Mouse (Mus musculus): ENCODE measurements around the gene Spink4. TPM values are rescaled to one million over a fixed set of nuclear protein-coding genes. Genes with fewer than 3 reads are reported as not detected.

Spink4 gene
- total and polyA plus RNA-seq, 3 experiments: 0.19 to 1.4 TPM; not detected in 1

DNA sequence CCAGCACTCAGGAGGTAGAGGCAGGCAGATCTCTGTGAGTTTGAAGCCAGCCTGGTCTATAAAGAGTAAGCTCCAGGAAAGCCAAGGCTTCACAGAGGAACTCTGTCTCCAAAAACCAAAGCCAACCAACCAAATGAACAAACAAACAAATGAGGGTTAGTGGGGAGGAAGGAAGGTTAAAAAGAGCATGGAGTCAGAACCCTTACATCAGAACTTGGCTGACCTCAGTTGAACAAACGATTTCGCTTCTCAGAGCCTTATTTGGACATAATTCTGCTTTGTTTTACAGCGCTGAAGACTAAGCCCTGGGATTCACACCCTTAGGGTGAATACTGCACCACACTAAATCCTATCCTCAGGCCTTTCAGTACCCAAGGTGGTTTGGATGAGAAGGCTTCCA, 47.7 kb upstream of the Spink4 start:
- no peak overlapping the region for H3K4me3 ChIP-seq (ENCODE audit: control insufficient read depth in 1 of 2, insufficient read depth in 1 of 2, low read depth in 2 of 2, low read length in 2 of 2)
- DNase-seq (ENCODE audit: low read depth, low spot score): no peak
- H3K27ac ChIP-seq (ENCODE audit: control insufficient read depth, low read depth, low read length): no peak overlapping the region
- no peaks in the 10 kb centered on the region for H3K79me2 ChIP-seq (ENCODE audit: control insufficient read depth, insufficient read depth, low read length, poor library complexity)
- H3K36me3 ChIP-seq (ENCODE audit: control insufficient read depth in 1 of 2, insufficient read depth in 2 of 2, low read length in 2 of 2): no peaks in the 10 kb centered on the region; a peak in 1 of 4 replicates
- TF ChIP-seq MEF2A (IDR thresholded peaks at IDR 0.05; ENCODE audit: extremely low read depth, insufficient replicate concordance, low read depth, low read length, poor library complexity, severe bottlenecking): no peak
- TF ChIP-seq MYB (IDR thresholded peaks at IDR 0.05; ENCODE audit: low read depth, low read length): no peak
- no peak for TF ChIP-seq NRF1 (IDR thresholded peaks at IDR 0.05; ENCODE audit: insufficient read depth, low read depth, low read length, poor library complexity, severe bottlenecking)
- TF ChIP-seq POLR2AphosphoS5 (IDR thresholded peaks at IDR 0.05; ENCODE audit: borderline replicate concordance, low read depth, low read length): no peak
- TF ChIP-seq SMC3 (IDR thresholded peaks at IDR 0.05; ENCODE audit: low read depth, low read length): no peak
- TF ChIP-seq TBP (IDR thresholded peaks at IDR 0.05; ENCODE audit: low read depth, low read length): no peak
- no peak for TF ChIP-seq CHD1 (IDR thresholded peaks at IDR 0.05; ENCODE audit: low read depth, low read length)
- TF ChIP-seq GABPA (IDR thresholded peaks at IDR 0.05; ENCODE audit: low read depth, low read length): no peak
- TF ChIP-seq BHLHE40 (IDR thresholded peaks at IDR 0.05; ENCODE audit: borderline replicate concordance, low read depth, low read length): no peak
- TF ChIP-seq MAX (IDR thresholded peaks at IDR 0.05; ENCODE audit: low read length): no peak
- no peak for TF ChIP-seq POLR2AphosphoS2 (IDR thresholded peaks at IDR 0.05; ENCODE audit: low read length)
- TF ChIP-seq ETS1 (IDR thresholded peaks at IDR 0.05; ENCODE audit: low read depth, low read length): no peak
- peaks cover 3 to 9% of the 10 kb centered on the region in 2 experiments for H3K4me1 ChIP-seq (ENCODE audit: control insufficient read depth in 1 of 2, insufficient read depth in 2 of 2, low read length in 2 of 2)
- H3K9ac ChIP-seq (ENCODE audit: control insufficient read depth, low read depth, low read length, poor library complexity, severe bottlenecking): no peak overlapping the region
- H3K27me3 ChIP-seq (ENCODE audit: control insufficient read depth in 1 of 2, insufficient read depth in 2 of 2, low read length in 2 of 2): no peaks in the 10 kb centered on the region
- H3K9me3 ChIP-seq (replicated peaks; ENCODE audit: insufficient read depth, low read length): no peaks in the 10 kb centered on the region

DNA sequence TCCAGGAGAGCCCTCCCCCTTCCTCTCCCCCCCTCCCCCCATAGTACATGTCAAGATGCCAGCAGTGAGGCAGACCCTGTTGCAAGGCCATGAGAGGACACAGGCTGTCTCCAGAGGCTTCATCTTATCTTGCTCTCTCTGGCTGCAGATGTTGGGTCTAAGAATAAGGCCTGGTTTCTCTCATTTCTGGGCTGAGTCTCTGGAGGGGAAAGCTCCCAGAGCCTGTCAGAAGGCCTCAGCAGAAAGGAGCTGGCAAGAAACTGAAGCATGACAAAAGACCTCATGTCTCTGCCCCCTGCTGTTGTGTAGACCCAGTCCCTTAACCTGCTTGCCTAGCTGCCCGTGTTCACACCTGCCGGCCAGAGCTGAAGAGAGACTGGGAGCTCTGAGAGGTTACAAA, 46.5 kb upstream of the Spink4 start:
- Histone ChIP-seq H3K27ac (ENCODE audit: control insufficient read depth, low read depth, low read length) (no peak overlapping the region), H3K4me1 (ENCODE audit: control insufficient read depth in 1 of 2, insufficient read depth in 2 of 2, low read length in 2 of 2) (peaks cover 3 to 18% of the 10 kb centered on the region in 2 experiments), H3K27me3 (ENCODE audit: control insufficient read depth in 1 of 2, insufficient read depth in 2 of 2, low read length in 2 of 2) (no peaks in the 10 kb centered on the region)

DNA sequence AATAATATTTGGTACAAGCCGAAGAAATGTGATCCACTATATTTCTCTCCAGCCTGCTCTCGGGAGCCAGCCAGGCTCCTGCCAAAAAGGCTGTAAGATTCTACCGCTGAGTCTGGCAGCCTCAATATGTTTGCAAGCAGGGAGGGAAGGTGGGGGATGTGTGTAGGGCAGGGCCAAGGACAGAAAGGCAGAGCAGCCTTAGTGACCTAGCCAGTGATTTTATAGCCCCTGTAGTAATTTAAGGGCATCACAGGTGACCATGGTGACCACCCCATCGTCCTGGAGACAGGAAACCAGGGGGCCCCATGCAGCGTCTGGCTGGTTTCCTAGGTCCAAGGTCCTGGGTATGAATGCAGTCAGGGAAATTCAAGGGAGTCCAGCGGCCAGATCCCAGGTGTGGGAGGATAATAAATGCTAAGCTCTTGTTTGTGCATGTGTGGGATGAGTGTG, 45.7 kb upstream of the Spink4 start:
- no peak overlapping the region for H3K9ac ChIP-seq (ENCODE audit: control insufficient read depth, low read depth, low read length, poor library complexity, severe bottlenecking)

More for the DNA sequence above, 46.5 kb upstream of the Spink4 start:
- peak; percentile 41 for DNase-seq (ENCODE audit: low read depth, low spot score)
- TF ChIP-seq EP300 (IDR thresholded peaks at IDR 0.05; ENCODE audit: low read depth in 1 of 2, low read length in 2 of 2) (peak in 1 of 2 experiments; percentile 14; a peak in 1 of 4 replicates), ELF1 (IDR thresholded peaks at IDR 0.05; ENCODE audit: low read depth, low read length) (no peak), ZKSCAN1 (IDR thresholded peaks at IDR 0.05; ENCODE audit: low read depth, low read length) (no peak)
- no peaks in the 10 kb centered on the region for H3K9me3 ChIP-seq (replicated peaks; ENCODE audit: insufficient read depth, low read length)
- peaks cover 0 to 6% of the 10 kb centered on the region in 2 experiments; a peak in 2 of 4 replicates for H3K36me3 ChIP-seq (ENCODE audit: control insufficient read depth in 1 of 2, insufficient read depth in 2 of 2, low read length in 2 of 2)
- H3K4me3 ChIP-seq (ENCODE audit: control insufficient read depth in 1 of 2, insufficient read depth in 1 of 2, low read depth in 2 of 2, low read length in 2 of 2): no peak overlapping the region
- no peak overlapping the region for H3K9ac ChIP-seq (ENCODE audit: control insufficient read depth, low read depth, low read length, poor library complexity, severe bottlenecking)
- H3K79me2 ChIP-seq (ENCODE audit: control insufficient read depth, insufficient read depth, low read length, poor library complexity): no peaks in the 10 kb centered on the region

More for the DNA sequence above, 45.7 kb upstream of the Spink4 start:
- H3K4me3 ChIP-seq (ENCODE audit: control insufficient read depth in 1 of 2, insufficient read depth in 1 of 2, low read depth in 2 of 2, low read length in 2 of 2): no peak overlapping the region
- peaks cover 0 to 6% of the 10 kb centered on the region in 2 experiments; a peak in 2 of 4 replicates for H3K36me3 ChIP-seq (ENCODE audit: control insufficient read depth in 1 of 2, insufficient read depth in 2 of 2, low read length in 2 of 2)
- no peaks in the 10 kb centered on the region for H3K9me3 ChIP-seq (replicated peaks; ENCODE audit: insufficient read depth, low read length)
- DNase-seq (ENCODE audit: low read depth, low spot score): no peak
- H3K27ac ChIP-seq (ENCODE audit: control insufficient read depth, low read depth, low read length): no peak overlapping the region
- no peaks in the 10 kb centered on the region for H3K27me3 ChIP-seq (ENCODE audit: control insufficient read depth in 1 of 2, insufficient read depth in 2 of 2, low read length in 2 of 2)
- peaks cover 3 to 18% of the 10 kb centered on the region in 2 experiments for H3K4me1 ChIP-seq (ENCODE audit: control insufficient read depth in 1 of 2, insufficient read depth in 2 of 2, low read length in 2 of 2)
- no peak for TF ChIP-seq MYB (IDR thresholded peaks at IDR 0.05; ENCODE audit: low read depth, low read length)
- no peak for TF ChIP-seq MAX (IDR thresholded peaks at IDR 0.05; ENCODE audit: low read length)
- no peak for TF ChIP-seq SIN3A (IDR thresholded peaks at IDR 0.05; ENCODE audit: low read length)
- no peak for TF ChIP-seq MAFK (IDR thresholded peaks at IDR 0.05; ENCODE audit: borderline replicate concordance, low read depth, low read length)
- no peak for TF ChIP-seq SMC3 (IDR thresholded peaks at IDR 0.05; ENCODE audit: low read depth, low read length)
- no peak for TF ChIP-seq RCOR1 (IDR thresholded peaks at IDR 0.05; ENCODE audit: low read depth, low read length)
- TF ChIP-seq ELF1 (IDR thresholded peaks at IDR 0.05; ENCODE audit: low read depth, low read length): no peak
- no peaks in the 10 kb centered on the region for H3K79me2 ChIP-seq (ENCODE audit: control insufficient read depth, insufficient read depth, low read length, poor library complexity)
